Mouse (Mus musculus) fibroblast of lung, adult 2 months (primary cell): ENCODE results near the gene Zfp260.

Experiments used
- DNase-seq: peaks from one replicate; pipeline ENCODE4 v3.0.0-alpha.2; 2011; ENCODE audit warnings: low read depth

Gene Zfp260

GRCm38 (mm10) chr7:30122188-30122530 lies 27.6 kb downstream of the Zfp260 start:
- DNase-seq = peak; percentile 5

- no peak for DNase-seq
Measured at GRCm38 (mm10) chr7:30129900-30130299, 35.3 kb downstream of the Zfp260 start.

GRCm38 (mm10) chr7:30132396-30132795 lies 37.8 kb downstream of the Zfp260 start:
- no peak for DNase-seq

GRCm38 (mm10) chr7:30136826-30137225 lies 42.2 kb downstream of the Zfp260 start:
- DNase-seq = no peak

GRCm38 (mm10) chr7:30143170-30143554 lies 48.6 kb downstream of the Zfp260 start:
- no peak for DNase-seq

GRCm38 (mm10) chr7:30143555-30144209 lies 49.1 kb downstream of the Zfp260 start:
- DNase-seq = no peak

GRCm38 (mm10) chr7:30147011-30147410 lies 52.4 kb downstream of the Zfp260 start:
- DNase-seq = no peak

- DNase-seq = no peak
Measured at GRCm38 (mm10) chr7:30154040-30154439, 59.5 kb downstream of the Zfp260 start.

- DNase-seq = no peak
Measured at GRCm38 (mm10) chr7:30155507-30155906, 60.9 kb downstream of the Zfp260 start.
